Mouse (Mus musculus) CH12.LX (cell line): ENCODE measurements around the gene Tsn.

Experiments
- CTCF ChIP-seq, 2 experiments: IDR thresholded peaks in 1 of 2; conservative IDR thresholded peaks in 1 of 2; 2 replicates each; pipeline ENCODE4 v1.5.1; 2011 to 2012; ENCODE audit warnings: low read depth in 2 of 2, low read length in 2 of 2, improper control_type of control experiment in 1 of 2, inconsistent platforms in 1 of 2, mild to moderate bottlenecking in 1 of 2, moderate library complexity in 1 of 2
- NELFE ChIP-seq: IDR thresholded peaks from 2 replicates; pipeline ENCODE4 v1.6.1; 2011; ENCODE audit warnings: low read depth, low read length, improper control_type of control experiment
- NRF1 ChIP-seq: IDR thresholded peaks from 2 replicates; pipeline ENCODE4 v1.6.1; 2014; ENCODE audit warnings: low read depth, mild to moderate bottlenecking, inconsistent platforms, low read length, improper control_type of control experiment, moderate library complexity
- POLR2A ChIP-seq: IDR thresholded peaks from 2 replicates; pipeline ENCODE4 v1.6.1; 2011; ENCODE audit warnings: low read depth, mild to moderate bottlenecking, improper control_type of control experiment, low read length
- SIN3A ChIP-seq: IDR thresholded peaks from 2 replicates; pipeline ENCODE4 v1.6.1; 2012; ENCODE audit warnings: low read length, improper control_type of control experiment, inconsistent platforms
- ZC3H11A ChIP-seq: IDR thresholded peaks from 2 replicates; pipeline ENCODE4 v1.6.1; 2012; ENCODE audit warnings: low read depth, mild to moderate bottlenecking, inconsistent platforms, low read length, improper control_type of control experiment

DNA sequence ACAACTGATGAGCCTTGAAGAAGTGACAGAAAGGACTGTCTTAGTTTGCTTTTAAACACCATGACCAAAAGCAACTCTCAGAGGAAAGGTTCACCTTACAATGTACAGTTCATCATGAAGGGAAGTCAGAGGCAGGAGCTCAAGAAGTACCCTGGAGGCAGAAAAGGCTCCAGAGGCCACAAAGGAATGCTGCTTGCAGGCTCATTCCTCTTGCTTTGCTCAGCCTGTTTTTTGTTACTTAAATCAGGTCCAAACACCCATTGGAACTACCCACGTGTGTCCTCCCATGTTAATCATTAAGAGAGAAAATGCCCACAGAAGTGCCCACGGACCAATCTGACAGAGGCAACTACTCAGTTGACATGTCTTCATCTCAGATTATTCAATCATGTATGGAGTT is 59.6 kb downstream of the Tsn start:
- TF ChIP-seq POLR2A (no peak), ZC3H11A (no peak), CTCF (conservative IDR thresholded peaks at IDR 0.05 in 1 of 2, IDR thresholded peaks at IDR 0.05 in 1 of 2; ENCODE audit: low read depth in 2 of 2, low read length in 2 of 2) (no peak), SIN3A (no peak), NELFE (no peak), NRF1 (no peak)
